Mouse (Mus musculus): ENCODE results near the gene Olfr1002. TPM values are rescaled to one million over a fixed set of nuclear protein-coding genes. Genes with fewer than 3 reads are reported as not detected.
"Not testable (repeated sequence)": the region's sequence is repeated elsewhere in the genome, so short reads cannot be mapped to it uniquely, and the experiment has no call there.

Gene Olfr1002
- not detected in 2 replicates for polyA plus RNA-seq (2014; fragmentation: Nextera tagmentation; extraction: Ambion mirVana)

- Histone ChIP-seq H3K4me3 (ENCODE audit: low read depth, low read length) (no peak within 1 kb of the TSS), H3K27me3 (replicated peaks; ENCODE audit: control insufficient read depth, insufficient read depth, low read length) (no peaks in the 10 kb centered on the region), H3K4me2 (ENCODE audit: low read length) (no peak within 1 kb of the TSS), H3K9me3 (ENCODE audit: control insufficient read depth, low read length) (no peaks in the 10 kb centered on the region), H3K27ac (ENCODE audit: low read depth) (no peak within 1 kb of the TSS), H3K9ac (ENCODE audit: low read length) (no peak within 1 kb of the TSS), H3K4me1 (replicated peaks; ENCODE audit: control insufficient read depth, insufficient read depth, low read length) (no peaks in the 10 kb centered on the region), H3K36me3 (ENCODE audit: control insufficient read depth, insufficient read depth, low read length) (no peaks in the 10 kb centered on the region)
- DNase-seq (ENCODE audit: low spot score) (no peak), ATAC-seq (replicated peaks; ENCODE audit: low FRiP score, low TSS enrichment, low read depth) (no peak)
- WGBS, result 93% methylated on average over 1 of the region's 1 CpGs
Observed at GRCm38 (mm10) chr2:85650604-85651003, at the start of gene Olfr1002. Gene Olfr1002 (minus strand): TSS chr2:85650704.

- Histone ChIP-seq H3K27me3 (replicated peaks; ENCODE audit: control insufficient read depth, insufficient read depth, low read length) (no peaks in the 10 kb centered on the region), H3K27ac (ENCODE audit: low read depth) (no peak within 1 kb of the TSS), H3K9me3 (ENCODE audit: control insufficient read depth, low read length) (no peaks in the 10 kb centered on the region; the same call in 1 of the 2 replicates), H3K4me1 (replicated peaks; ENCODE audit: control insufficient read depth, insufficient read depth, low read length) (no peaks in the 10 kb centered on the region), H3K4me3 (ENCODE audit: low read depth, low read length) (no peak within 1 kb of the TSS), H3K4me2 (ENCODE audit: low read length) (no peak within 1 kb of the TSS), H3K9ac (ENCODE audit: low read length) (no peak within 1 kb of the TSS), H3K36me3 (ENCODE audit: control insufficient read depth, insufficient read depth, low read length) (no peaks in the 10 kb centered on the region)
- ATAC-seq (replicated peaks; ENCODE audit: low FRiP score, low TSS enrichment, low read depth) (no peak), DNase-seq (ENCODE audit: low spot score) (no peak)
Observed at GRCm38 (mm10) chr2:85689131-85689530, 38.6 kb upstream of the Olfr1002 start, which contains the start of gene Olfr1008. Gene Olfr1008 (plus strand): TSS chr2:85689431.

- H3K27ac ChIP-seq (ENCODE audit: low read depth), result no peak within 1 kb of the TSS
- H3K4me2 ChIP-seq (ENCODE audit: low read length), result no peak within 1 kb of the TSS
- no peaks in the 10 kb centered on the region for H3K4me1 ChIP-seq (replicated peaks; ENCODE audit: control insufficient read depth, insufficient read depth, low read length)
- H3K36me3 ChIP-seq (ENCODE audit: control insufficient read depth, insufficient read depth, low read length), result no peaks in the 10 kb centered on the region
- ATAC-seq (replicated peaks; ENCODE audit: low FRiP score, low TSS enrichment, low read depth), result no peak
- H3K9me3 ChIP-seq (ENCODE audit: control insufficient read depth, low read length), result no peaks in the 10 kb centered on the region
- no peak for DNase-seq (ENCODE audit: low spot score)
- H3K9ac ChIP-seq (ENCODE audit: low read length), result no peak within 1 kb of the TSS
- no peak within 1 kb of the TSS for H3K4me3 ChIP-seq (ENCODE audit: low read depth, low read length)
- no peaks in the 10 kb centered on the region for H3K27me3 ChIP-seq (replicated peaks; ENCODE audit: control insufficient read depth, insufficient read depth, low read length)
Observed at GRCm38 (mm10) chr2:85678667-85679066, 28.2 kb upstream of the Olfr1002 start, which contains the start of gene Olfr1006. Gene Olfr1006 (minus strand): TSS chr2:85678767.

GRCm38 (mm10) chr2:85664355-85664754 is 13.9 kb upstream of the Olfr1002 start, which contains the start of gene Olfr154:
Gene Olfr154 (minus strand): TSS chr2:85664455.
- H3K36me3 ChIP-seq (ENCODE audit: control insufficient read depth, insufficient read depth, low read length); H3K27ac ChIP-seq (ENCODE audit: low read depth); H3K4me3 ChIP-seq (ENCODE audit: low read depth, low read length); H3K4me2 ChIP-seq (ENCODE audit: low read length); H3K9me3 ChIP-seq (ENCODE audit: control insufficient read depth, low read length); ATAC-seq (replicated peaks; ENCODE audit: low FRiP score, low TSS enrichment, low read depth); H3K4me1 ChIP-seq (replicated peaks; ENCODE audit: control insufficient read depth, insufficient read depth, low read length); H3K9ac ChIP-seq (ENCODE audit: low read length); DNase-seq (ENCODE audit: low spot score); H3K27me3 ChIP-seq (replicated peaks; ENCODE audit: control insufficient read depth, insufficient read depth, low read length): not testable (repeated sequence)

GRCm38 (mm10) chr2:85611803-85612202 is 38.7 kb downstream of the Olfr1002 start, which contains the start of gene Olfr1000:
Gene Olfr1000 (minus strand): TSS chr2:85611903.
- no peak within 1 kb of the TSS for H3K4me2 ChIP-seq (ENCODE audit: low read length)
- H3K4me1 ChIP-seq (replicated peaks; ENCODE audit: control insufficient read depth, insufficient read depth, low read length), result no peaks in the 10 kb centered on the region
- no peaks in the 10 kb centered on the region for H3K9me3 ChIP-seq (ENCODE audit: control insufficient read depth, low read length)
- H3K36me3 ChIP-seq (ENCODE audit: control insufficient read depth, insufficient read depth, low read length), result no peaks in the 10 kb centered on the region
- DNase-seq (ENCODE audit: low spot score) (no peak), ATAC-seq (replicated peaks; ENCODE audit: low FRiP score, low TSS enrichment, low read depth) (no peak)
- 64% methylated on average over 1 of the region's 1 CpGs for WGBS
- H3K4me3 ChIP-seq (ENCODE audit: low read depth, low read length), result no peak within 1 kb of the TSS
- H3K27me3 ChIP-seq (replicated peaks; ENCODE audit: control insufficient read depth, insufficient read depth, low read length), result no peaks in the 10 kb centered on the region
- H3K27ac ChIP-seq (ENCODE audit: low read depth), result no peak within 1 kb of the TSS
- no peak within 1 kb of the TSS for H3K9ac ChIP-seq (ENCODE audit: low read length)

Other genes with a start within 250 kb of the Olfr1002 start
- not detected in 2 replicates for gene Olfr992, start 241.2 kb downstream of the Olfr1002 start, polyA plus RNA-seq (2014; fragmentation: Nextera tagmentation; extraction: Ambion mirVana)
- gene Olfr993, start 235.8 kb downstream of the Olfr1002 start, polyA plus RNA-seq (2014; fragmentation: Nextera tagmentation; extraction: Ambion mirVana), result not detected in 2 replicates
- gene Olfr994, start 214.3 kb downstream of the Olfr1002 start, polyA plus RNA-seq (2014; fragmentation: Nextera tagmentation; extraction: Ambion mirVana), result not detected in 2 replicates
- gene Olfr995, start 207.1 kb downstream of the Olfr1002 start, polyA plus RNA-seq (2014; fragmentation: Nextera tagmentation; extraction: Ambion mirVana), result not detected in 2 replicates
- not detected in 2 replicates for gene 4833423E24Rik, start 131.7 kb downstream of the Olfr1002 start, polyA plus RNA-seq (2014; fragmentation: Nextera tagmentation; extraction: Ambion mirVana)
- not detected in 2 replicates for gene Olfr996, start 71.5 kb downstream of the Olfr1002 start, polyA plus RNA-seq (2014; fragmentation: Nextera tagmentation; extraction: Ambion mirVana)
- gene Olfr998, start 61.8 kb downstream of the Olfr1002 start, polyA plus RNA-seq (2014; fragmentation: Nextera tagmentation; extraction: Ambion mirVana), result not detected in 2 replicates
- gene Olfr1000, start 38.8 kb downstream of the Olfr1002 start, polyA plus RNA-seq (2014; fragmentation: Nextera tagmentation; extraction: Ambion mirVana), result not detected in 2 replicates
- gene Olfr154, start 13.8 kb upstream of the Olfr1002 start, polyA plus RNA-seq (2014; fragmentation: Nextera tagmentation; extraction: Ambion mirVana), result not detected in 2 replicates
- not detected in 2 replicates for gene Olfr1006, start 28.1 kb upstream of the Olfr1002 start, polyA plus RNA-seq (2014; fragmentation: Nextera tagmentation; extraction: Ambion mirVana)
- not detected in 2 replicates for gene Olfr1008, start 38.7 kb upstream of the Olfr1002 start, polyA plus RNA-seq (2014; fragmentation: Nextera tagmentation; extraction: Ambion mirVana)
- gene Olfr1009, start 64.7 kb upstream of the Olfr1002 start, polyA plus RNA-seq (2014; fragmentation: Nextera tagmentation; extraction: Ambion mirVana), result not detected in 2 replicates
- not detected in 2 replicates for gene Olfr1012, start 112.1 kb upstream of the Olfr1002 start, polyA plus RNA-seq (2014; fragmentation: Nextera tagmentation; extraction: Ambion mirVana)
- gene Olfr1013, start 116.4 kb upstream of the Olfr1002 start, polyA plus RNA-seq (2014; fragmentation: Nextera tagmentation; extraction: Ambion mirVana), result not detected in 2 replicates
- not detected in 2 replicates for gene Olfr1014, start 122.0 kb upstream of the Olfr1002 start, polyA plus RNA-seq (2014; fragmentation: Nextera tagmentation; extraction: Ambion mirVana)
- not detected in 2 replicates for gene Olfr1015, start 131.3 kb upstream of the Olfr1002 start, polyA plus RNA-seq (2014; fragmentation: Nextera tagmentation; extraction: Ambion mirVana)
- not detected in 2 replicates for gene Olfr1016, start 151.8 kb upstream of the Olfr1002 start, polyA plus RNA-seq (2014; fragmentation: Nextera tagmentation; extraction: Ambion mirVana)
- gene Olfr1018, start 167.8 kb upstream of the Olfr1002 start, polyA plus RNA-seq (2014; fragmentation: Nextera tagmentation; extraction: Ambion mirVana), result not detected in 2 replicates
- not detected in 2 replicates for gene Olfr1019, start 194.8 kb upstream of the Olfr1002 start, polyA plus RNA-seq (2014; fragmentation: Nextera tagmentation; extraction: Ambion mirVana)
- gene Olfr1020, start 196.3 kb upstream of the Olfr1002 start, polyA plus RNA-seq (2014; fragmentation: Nextera tagmentation; extraction: Ambion mirVana), result not detected in 2 replicates
- gene Olfr1022, start 217.9 kb upstream of the Olfr1002 start, polyA plus RNA-seq (2014; fragmentation: Nextera tagmentation; extraction: Ambion mirVana), result not detected in 2 replicates
- not detected in 2 replicates for gene Olfr1023, start 234.9 kb upstream of the Olfr1002 start, polyA plus RNA-seq (2014; fragmentation: Nextera tagmentation; extraction: Ambion mirVana)